Mouse (Mus musculus) limb, embryonic 11.5 days (tissue): Measurements from ENCODE around the gene Hdac11. TPM values are rescaled to one million over a fixed set of nuclear protein-coding genes. Genes with fewer than 3 reads are reported as not detected.

Source experiments
- ATAC-seq: fragments of 200-750 bp; cut with Nextera tagmentation; 2 replicates; pipeline ENCODE4 v1.8.0; 2017; ENCODE audit warnings: low read depth; ENCODE audit not compliant: insufficient number of reproducible peaks, low FRiP score, low TSS enrichment
- DNase-seq: peaks from one replicate; pipeline ENCODE4 v3.0.0-alpha.2; 2015; ENCODE audit warnings: low spot score
- H3K27ac ChIP-seq: fragments of 300-500 bp; sonication (generic); replicated peaks from 2 replicates; pipeline ENCODE4 v1.5.1; 2014; ENCODE audit warnings: low read depth, mild to moderate bottlenecking, low read length
- H3K27me3 ChIP-seq: fragments of 300-500 bp; sonication (generic); 2 replicates; pipeline ENCODE4 v1.6.1; 2014; ENCODE audit warnings: mild to moderate bottlenecking, low read length, mixed read lengths; ENCODE audit not compliant: control insufficient read depth, insufficient read depth
- H3K36me3 ChIP-seq: fragments of 300-500 bp; sonication (generic); 2 replicates; pipeline ENCODE4 v1.6.1; 2014; ENCODE audit warnings: mild to moderate bottlenecking, low read length, moderate library complexity, mixed read lengths; ENCODE audit not compliant: control insufficient read depth, insufficient read depth
- H3K4me1 ChIP-seq: fragments of 300-500 bp; sonication (generic); 2 replicates; pipeline ENCODE4 v1.6.1; 2014; ENCODE audit warnings: low read length, mixed read lengths; ENCODE audit not compliant: control insufficient read depth, insufficient read depth
- H3K4me2 ChIP-seq: fragments of 300-500 bp; sonication (generic); 2 replicates; pipeline ENCODE4 v1.6.1; 2014; ENCODE audit warnings: low read depth, mild to moderate bottlenecking, moderate library complexity; ENCODE audit not compliant: severe bottlenecking
- H3K4me3 ChIP-seq: fragments of 300-500 bp; sonication (generic); 2 replicates; pipeline ENCODE4 v1.5.1; 2014; ENCODE audit warnings: low read depth, low read length
- H3K9ac ChIP-seq: fragments of 300-500 bp; sonication (generic); 2 replicates; pipeline ENCODE4 v1.6.1; 2014; ENCODE audit warnings: mild to moderate bottlenecking, low read length
- H3K9me3 ChIP-seq: fragments of 300-500 bp; sonication (generic); 2 replicates; pipeline ENCODE4 v1.6.1; 2016; ENCODE audit warnings: low read length; ENCODE audit not compliant: control insufficient read depth
- WGBS: fragments of 180-500 bp; shearing (Covaris S2); extraction: QIAGEN DNeasy Blood & Tissue Kit; methylation state at CpG from one replicate; pipeline ENCODE4 v1.1.7; 2014; 5-methylcytosine and 5-hydroxymethylcytosine counted together
- polyA plus RNA-seq: library from polyadenylated mRNA; unstranded; fragments of >200 nt; fragmentation: Nextera tagmentation; extraction: Ambion mirVana; gene quantifications from 2 replicates; pipeline ENCODE4 v1.2.1, GENCODE M21; 2014

The Hdac11 gene
- polyA plus RNA-seq, 1 experiment from 2014 or later, result 13.8 TPM

- Histone ChIP-seq H3K9ac (no peak overlapping the region), H3K9me3 (0 out of 2 replicates have a peak, but pooled peaks cover 3% of the 10 kb centered on the region), H3K4me2 (no peak overlapping the region), H3K27ac (no peak overlapping the region), H3K36me3 (no peaks in the 10 kb centered on the region), H3K4me1 (no peaks in the 10 kb centered on the region), H3K27me3 (no peaks in the 10 kb centered on the region), H3K4me3 (no peak overlapping the region)
- WGBS, result 55% methylated on average over 7 of the region's 7 CpGs
- DNase-seq, result no peak
- ATAC-seq, result no peak
Observed at GRCm38 (mm10) chr6:91124286-91125227, 31.9 kb upstream of the Hdac11 start.

GRCm38 (mm10) chr6:91125228-91125585 lies 31.3 kb upstream of the Hdac11 start:
- ATAC-seq, result no peak
- Histone ChIP-seq H3K4me1 (no peaks in the 10 kb centered on the region), H3K9ac (no peak overlapping the region), H3K4me3 (no peak overlapping the region), H3K36me3 (no peaks in the 10 kb centered on the region), H3K4me2 (no peak overlapping the region), H3K27ac (no peak overlapping the region), H3K27me3 (no peaks in the 10 kb centered on the region), H3K9me3 (0 out of 2 replicates have a peak, but pooled peaks cover 3% of the 10 kb centered on the region)
- WGBS, result 83% methylated on average over 2 of the region's 2 CpGs
- DNase-seq, result no peak

GRCm38 (mm10) chr6:91128996-91129395 lies 27.5 kb upstream of the Hdac11 start:
- WGBS, result 49% methylated on average over 4 of the region's 4 CpGs
- ATAC-seq (no peak), DNase-seq (no peak)
- Histone ChIP-seq H3K4me2 (no peak overlapping the region), H3K9ac (no peak overlapping the region), H3K4me1 (no peaks in the 10 kb centered on the region), H3K36me3 (no peaks in the 10 kb centered on the region), H3K27ac (no peak overlapping the region), H3K4me3 (no peak overlapping the region), H3K27me3 (no peaks in the 10 kb centered on the region), H3K9me3 (no peaks in the 10 kb centered on the region)

GRCm38 (mm10) chr6:91130856-91131255 lies 25.6 kb upstream of the Hdac11 start:
- 74% methylated on average over 1 of the region's 1 CpGs for WGBS
- H3K36me3 ChIP-seq, result no peaks in the 10 kb centered on the region
- no peak overlapping the region for H3K4me2 ChIP-seq
- H3K4me1 ChIP-seq, result no peaks in the 10 kb centered on the region
- DNase-seq (no peak), ATAC-seq (no peak)
- H3K9me3 ChIP-seq, result no peaks in the 10 kb centered on the region
- H3K4me3 ChIP-seq, result no peak overlapping the region
- no peak overlapping the region for H3K27ac ChIP-seq
- no peaks in the 10 kb centered on the region for H3K27me3 ChIP-seq
- no peak overlapping the region for H3K9ac ChIP-seq

- H3K9me3 ChIP-seq, result no peaks in the 10 kb centered on the region
- H3K4me1 ChIP-seq, result no peaks in the 10 kb centered on the region
- no peak for DNase-seq
- ATAC-seq, result no peak
- 87% methylated on average over 10 of the region's 10 CpGs for whole genome bisulfite sequencing
- H3K36me3 ChIP-seq, result no peaks in the 10 kb centered on the region
- H3K27me3 ChIP-seq, result no peaks in the 10 kb centered on the region
- no peak overlapping the region for H3K4me2 ChIP-seq
- no peak overlapping the region for H3K27ac ChIP-seq
- no peak overlapping the region for H3K4me3 ChIP-seq
- H3K9ac ChIP-seq, result no peak overlapping the region
Observed at GRCm38 (mm10) chr6:91137343-91137956, 19.0 kb upstream of the Hdac11 start.

GRCm38 (mm10) chr6:91139846-91140245 lies 16.6 kb upstream of the Hdac11 start:
- Histone ChIP-seq H3K9ac (no peak overlapping the region), H3K9me3 (no peaks in the 10 kb centered on the region), H3K4me2 (no peak overlapping the region), H3K27ac (no peak overlapping the region), H3K4me1 (no peaks in the 10 kb centered on the region), H3K27me3 (no peaks in the 10 kb centered on the region), H3K4me3 (no peak overlapping the region), H3K36me3 (no peaks in the 10 kb centered on the region)
- DNase-seq (peak; percentile 81), ATAC-seq (0 out of 2 replicates have a peak, but pooled peaks have one; percentile 39)
- 22% methylated on average over 4 of the region's 4 CpGs for WGBS

- H3K36me3 ChIP-seq, result no peaks in the 10 kb centered on the region
- H3K9me3 ChIP-seq, result no peaks in the 10 kb centered on the region
- ATAC-seq, result no peak
- no peaks in the 10 kb centered on the region for H3K4me1 ChIP-seq
- no peak for DNase-seq
- no peaks in the 10 kb centered on the region for H3K27me3 ChIP-seq
- H3K4me2 ChIP-seq, result no peak overlapping the region
- H3K4me3 ChIP-seq, result no peak overlapping the region
- 84% methylated on average over 3 of the region's 3 CpGs for WGBS
- no peak overlapping the region for H3K27ac ChIP-seq
- H3K9ac ChIP-seq, result no peak overlapping the region
Observed at GRCm38 (mm10) chr6:91145056-91145455, 11.4 kb upstream of the Hdac11 start.

- H3K4me3 ChIP-seq, result no peak overlapping the region
- no peak overlapping the region for H3K4me2 ChIP-seq
- H3K4me1 ChIP-seq, result no peaks in the 10 kb centered on the region
- 78% methylated on average over 5 of the region's 5 CpGs for WGBS
- no peak overlapping the region for H3K27ac ChIP-seq
- ATAC-seq, result no peak
- H3K27me3 ChIP-seq, result no peaks in the 10 kb centered on the region
- no peaks in the 10 kb centered on the region for H3K36me3 ChIP-seq
- DNase-seq, result no peak
- no peak overlapping the region for H3K9ac ChIP-seq
- H3K9me3 ChIP-seq, result no peaks in the 10 kb centered on the region
Observed at GRCm38 (mm10) chr6:91145572-91145971, 10.9 kb upstream of the Hdac11 start.
